Mouse (Mus musculus) heart, postnatal 0 days (tissue): ENCODE results near the gene Exoc1.

Source experiments
- CTCF ChIP-seq: IDR thresholded peaks from 2 replicates; pipeline ENCODE4 v1.5.1; 2016; ENCODE audit warnings: antibody characterized with exemption, control low read depth, low read depth
- EP300 ChIP-seq: IDR thresholded peaks from 2 replicates; pipeline ENCODE4 v1.6.1; 2016; ENCODE audit warnings: antibody characterized with exemption, low read depth

- TF ChIP-seq CTCF = no peak
- no peak for TF ChIP-seq EP300
Observed at GRCm38 (mm10) chr5:76536231-76536630, 7.1 kb downstream of the Exoc1 start.
